Mouse (Mus musculus) C2C12 (cell line): ENCODE data around the gene Ccdc82. TPM values are rescaled to one million over a fixed set of nuclear protein-coding genes. Genes with fewer than 3 reads are reported as not detected.

Experiments used
- H3K27me3 ChIP-seq: one replicate; pipeline ENCODE4 v1.6.1; 2011; ENCODE audit not compliant: control insufficient read depth, insufficient read depth, insufficient read length
- H3K36me3 ChIP-seq: one replicate; pipeline ENCODE4 v1.6.1; 2011; ENCODE audit not compliant: control insufficient read depth, insufficient read depth
- H3K4me3 ChIP-seq: one replicate; pipeline ENCODE4 v1.5.1; 2011; ENCODE audit warnings: mild to moderate bottlenecking, control low read depth; ENCODE audit not compliant: poor library complexity, insufficient read depth, severe bottlenecking
- H3K79me2 ChIP-seq: one replicate; pipeline ENCODE4 v1.6.1; 2011; ENCODE audit not compliant: control insufficient read depth, insufficient read depth
- H3K79me3 ChIP-seq: one replicate; pipeline ENCODE4 v1.6.1; 2011; ENCODE audit warnings: low read depth, control low read depth
- H3ac ChIP-seq: one replicate; pipeline ENCODE3; 2011; ENCODE audit warnings: low read depth; ENCODE audit not compliant: control insufficient read depth, insufficient read length
- CEBPB ChIP-seq: IDR thresholded peaks from one replicate; pipeline ENCODE4 v1.6.1; 2011; ENCODE audit warnings: low read depth, mild to moderate bottlenecking, control low read depth, moderate library complexity
- CTCF ChIP-seq: IDR thresholded peaks from one replicate; pipeline ENCODE4 v1.5.1; 2011; ENCODE audit not compliant: control insufficient read depth, insufficient read depth, insufficient read length
- FOSL1 ChIP-seq: IDR thresholded peaks from one replicate; pipeline ENCODE4 v1.8.0; 2011; ENCODE audit warnings: mild to moderate bottlenecking, low read length; ENCODE audit not compliant: poor library complexity, insufficient read depth, severe bottlenecking
- MAX ChIP-seq: IDR thresholded peaks from one replicate; pipeline ENCODE4 v1.6.1; 2011; ENCODE audit warnings: mild to moderate bottlenecking, control low read depth
- MYOD1 ChIP-seq: IDR thresholded peaks from one replicate; pipeline ENCODE4 v1.6.1; 2011; ENCODE audit warnings: low read depth; ENCODE audit not compliant: control insufficient read depth, insufficient read length
- MYOG ChIP-seq: IDR thresholded peaks from one replicate; pipeline ENCODE4 v1.6.1; 2011; ENCODE audit not compliant: control insufficient read depth, insufficient read length; ENCODE audit errors: extremely low read depth
- USF1 ChIP-seq: IDR thresholded peaks from one replicate; pipeline ENCODE4 v1.6.1; 2011; ENCODE audit warnings: low read depth, mild to moderate bottlenecking, control low read depth, moderate library complexity
- long read RNA-seq, 2 experiments: library from polyadenylated mRNA; unstranded; transcript quantifications; one replicate each; pipeline ENCODE4 v2.0.0; 2019 to 2020
- polyA plus RNA-seq: library from polyadenylated mRNA; unstranded; fragments of >200 nt; fragmentation: generic; extraction: Trizol; gene quantifications from one replicate; pipeline ENCODE4 v1.2.1, GENCODE M21; 2012; ENCODE audit warnings: missing spikeins

The Ccdc82 gene
- 1.8 TPM for polyA plus RNA-seq
- long read RNA-seq, experiment 1, partial matches to known transcripts, result 0 of 4 reads
- long read RNA-seq, experiment 1, other reads (novel, unspliced or antisense), result 1 of 4 reads
- long read RNA-seq, experiment 2, full-length matches to known transcripts, result 36 of 48 reads
- long read RNA-seq, experiment 2, partial matches to known transcripts, result 3 of 48 reads
- long read RNA-seq, experiment 2, other reads (novel, unspliced or antisense), result 9 of 48 reads

- Histone ChIP-seq H3K4me3 (peak within 1 kb of the TSS; percentile 48), H3K79me2 (peaks cover 30% of the 10 kb centered on the region), H3K27me3 (no peaks in the 10 kb centered on the region), H3K79me3 (peaks cover 16% of the 10 kb centered on the region), H3K36me3 (no peaks in the 10 kb centered on the region), H3ac (peak within 1 kb of the TSS; percentile 53)
- TF ChIP-seq MAX (no peak), CEBPB (no peak), MYOG (no peak), FOSL1 (no peak), MYOD1 (no peak), CTCF (no peak), USF1 (no peak)
Observed at GRCm38 (mm10) chr9:13246815-13247638, at the start of gene Ccdc82. Ccdc82 (plus strand) TSS chr9:13246955.

- no peaks in the 10 kb centered on the region for H3K79me3 ChIP-seq
Observed at GRCm38 (mm10) chr9:13200079-13200478, 46.7 kb upstream of the Ccdc82 start.

GRCm38 (mm10) chr9:13203109-13203508 lies 43.6 kb upstream of the Ccdc82 start:
- no peaks in the 10 kb centered on the region for H3K79me2 ChIP-seq
- no peaks in the 10 kb centered on the region for H3K79me3 ChIP-seq
- no peak for TF ChIP-seq CTCF
- TF ChIP-seq FOSL1, result no peak
- no peak for TF ChIP-seq USF1
- no peak for TF ChIP-seq MYOD1
- TF ChIP-seq MAX, result no peak
- no peak for TF ChIP-seq MYOG
- TF ChIP-seq CEBPB, result no peak
- H3ac ChIP-seq, result no peak overlapping the region
- H3K27me3 ChIP-seq, result no peaks in the 10 kb centered on the region
- no peak overlapping the region for H3K4me3 ChIP-seq
- H3K36me3 ChIP-seq, result no peaks in the 10 kb centered on the region

More at GRCm38 (mm10) chr9:13200079-13200478, 46.7 kb upstream of the Ccdc82 start:
- H3K79me2 ChIP-seq, result no peaks in the 10 kb centered on the region
- TF ChIP-seq USF1 (no peak), MYOD1 (no peak), MYOG (no peak), MAX (no peak), CEBPB (no peak), FOSL1 (no peak), CTCF (no peak)
- no peak overlapping the region for H3K4me3 ChIP-seq
- no peaks in the 10 kb centered on the region for H3K36me3 ChIP-seq
- no peaks in the 10 kb centered on the region for H3K27me3 ChIP-seq
- no peak overlapping the region for H3ac ChIP-seq

- H3K79me3 ChIP-seq, result no peaks in the 10 kb centered on the region
- TF ChIP-seq CTCF (no peak), FOSL1 (no peak), CEBPB (no peak), MYOG (no peak), MYOD1 (no peak), MAX (no peak), USF1 (no peak)
- H3K27me3 ChIP-seq, result no peaks in the 10 kb centered on the region
- no peak overlapping the region for H3K4me3 ChIP-seq
- no peaks in the 10 kb centered on the region for H3K36me3 ChIP-seq
- no peak overlapping the region for H3ac ChIP-seq
- H3K79me2 ChIP-seq, result no peaks in the 10 kb centered on the region
Observed at GRCm38 (mm10) chr9:13203681-13204080, 43.1 kb upstream of the Ccdc82 start.

- Histone ChIP-seq H3K79me2 (no peaks in the 10 kb centered on the region), H3K36me3 (no peaks in the 10 kb centered on the region), H3ac (no peak overlapping the region), H3K27me3 (no peaks in the 10 kb centered on the region), H3K4me3 (no peak overlapping the region), H3K79me3 (no peaks in the 10 kb centered on the region)
- TF ChIP-seq CTCF (no peak), MAX (no peak), USF1 (no peak), CEBPB (no peak), MYOD1 (no peak), FOSL1 (no peak)
Observed at GRCm38 (mm10) chr9:13206369-13206768, 40.4 kb upstream of the Ccdc82 start.

- H3K79me3 ChIP-seq, result no peaks in the 10 kb centered on the region
- H3K4me3 ChIP-seq, result no peak overlapping the region
- H3K36me3 ChIP-seq, result no peaks in the 10 kb centered on the region
- H3K27me3 ChIP-seq, result no peaks in the 10 kb centered on the region
- TF ChIP-seq FOSL1 (no peak), CTCF (no peak), MAX (no peak), MYOG (no peak), MYOD1 (no peak), USF1 (no peak), CEBPB (no peak)
- no peak overlapping the region for H3ac ChIP-seq
- H3K79me2 ChIP-seq, result no peaks in the 10 kb centered on the region
Observed at GRCm38 (mm10) chr9:13225872-13226271, 20.9 kb upstream of the Ccdc82 start.
